8 mouse cellular contexts compared by ENCODE assay signal in the genomic region with DNA sequence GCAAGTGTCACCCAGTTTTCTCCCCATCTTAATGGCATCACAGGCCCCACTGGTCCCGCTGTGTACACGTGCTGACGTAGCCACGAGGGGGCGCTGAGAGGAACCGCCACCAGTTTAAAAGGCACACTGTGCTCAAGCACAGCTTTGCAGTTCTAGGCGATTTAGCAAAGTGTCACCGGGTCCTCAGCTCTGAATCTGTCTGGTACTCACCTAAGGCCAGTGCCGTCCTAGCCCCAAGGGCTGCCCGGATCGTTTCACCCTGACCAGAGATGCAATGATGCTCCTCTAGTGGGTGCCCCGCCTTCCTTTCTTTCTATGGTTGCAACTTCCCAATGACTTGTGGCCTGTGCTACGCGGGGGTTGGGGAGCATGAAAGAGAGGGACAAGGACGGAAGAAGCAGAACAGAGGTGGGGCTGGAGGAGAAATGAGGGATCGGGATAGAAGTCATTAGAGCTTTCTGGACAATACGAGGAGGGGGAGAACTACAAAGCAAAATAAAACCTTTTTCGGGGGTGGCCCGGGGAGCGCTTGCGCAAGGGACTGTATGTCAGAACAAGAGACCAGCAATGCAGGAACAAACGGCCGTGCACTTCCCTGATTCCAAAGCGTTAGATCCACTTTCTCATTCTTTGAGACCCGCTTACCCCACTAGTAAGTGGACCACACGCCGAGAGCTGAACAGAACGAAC. TPM values are rescaled to one million over a fixed set of nuclear protein-coding genes. Genes with fewer than 3 reads are reported as not detected.
DNase-seq lines count a peak whose midpoint lies in the region; ATAC-seq lines count a peak whose summit lies in the region.

No protein-coding gene starts in this region.

- H3K27me3 ChIP-seq in hindbrain, embryonic 11.5 days (ENCODE audit: control insufficient read depth, insufficient read depth, low read length) = peaks cover 7% of the 10 kb centered on the region; the same call in 1 of the 2 replicates

- H3K9me3 ChIP-seq in hindbrain, embryonic 11.5 days (ENCODE audit: control insufficient read depth, low read length) = no peaks in the 10 kb centered on the region

- peak overlapping the region; percentile 35 for H3K4me3 ChIP-seq in hindbrain, embryonic 11.5 days (ENCODE audit: low read depth, low read length)

- H3K4me1 ChIP-seq in hindbrain, embryonic 11.5 days (replicated peaks; ENCODE audit: control insufficient read depth, insufficient read depth, low read length) = no peaks in the 10 kb centered on the region

- H3K9ac ChIP-seq in hindbrain, embryonic 11.5 days (ENCODE audit: low read depth, low read length) = peak overlapping the region; percentile 47; the same call in 1 of the 2 replicates

- DNase-seq in NIH3T3 (ENCODE audit: low read depth) = peak; percentile 66
- peak; percentile 86 for DNase-seq in cerebellum, postnatal 10 days
- peak; percentile 48 to 74 for DNase-seq in frontal cortex, postnatal 10 days (ENCODE audit: low spot score in 2 of 2)
- peak; percentile 83 for DNase-seq in hindbrain, embryonic 11.5 days (ENCODE audit: low spot score)
- DNase-seq in layer of hippocampus, postnatal 10 days (ENCODE audit: low spot score in 2 of 2) = peak; percentile 84
- peak; percentile 85 for DNase-seq in lung, postnatal 10 days
- DNase-seq in ovary, postnatal 10 days (ENCODE audit: low spot score) = peak; percentile 55
- DNase-seq in thymus, postnatal 14 days = peak; percentile 89

- H3K36me3 ChIP-seq in hindbrain, embryonic 11.5 days (ENCODE audit: control insufficient read depth, insufficient read depth, low read length) = no peaks in the 10 kb centered on the region

- peak; percentile 80 for ATAC-seq in hindbrain, embryonic 11.5 days (ENCODE audit: low FRiP score)

- WGBS in hindbrain, embryonic 11.5 days = 2% methylated on average over 28 of the region's 28 CpGs

- H3K4me2 ChIP-seq in hindbrain, embryonic 11.5 days (replicated peaks; ENCODE audit: low read depth, low read length) = peak overlapping the region; percentile 65

- no peak overlapping the region for H3K27ac ChIP-seq in hindbrain, embryonic 11.5 days (ENCODE audit: low read depth, low read length)

RNA-seq across cellular contexts. Expression of a gene that starts 6.3 kb away (rescaled TPM):
- not detected in 2 replicates for polyA plus RNA-seq in hindbrain, embryonic 11.5 days (2014; fragmentation: Nextera tagmentation; extraction: Ambion mirVana)
- total RNA-seq in layer of hippocampus, postnatal 10 days (2021) = not detected

RNA-seq across cellular contexts. Expression of a gene that starts 22.8 kb away (rescaled TPM):
- polyA plus RNA-seq in hindbrain, embryonic 11.5 days (2014; fragmentation: Nextera tagmentation; extraction: Ambion mirVana) = 5.0 and 6.2 TPM in 2 replicates
- 10 to 100 TPM; 38.3 to 39.9 TPM for total RNA-seq in layer of hippocampus, postnatal 10 days (2021)

RNA-seq across cellular contexts. Expression of a gene that starts 52.2 kb away (rescaled TPM):
- polyA plus RNA-seq in hindbrain, embryonic 11.5 days (2014; fragmentation: Nextera tagmentation; extraction: Ambion mirVana) = 0.60 and 1.1 TPM in 2 replicates
- 1 to 10 TPM; 1.9 TPM for total RNA-seq in layer of hippocampus, postnatal 10 days (2021)
